Mouse (Mus musculus) Patski (cell line): ENCODE data around the gene Ksr1. TPM values are rescaled to one million over a fixed set of nuclear protein-coding genes. Genes with fewer than 3 reads are reported as not detected.

Experiments used
- ATAC-seq: fragments of 100-300 bp; one replicate; pipeline ENCODE4 v1.8.0; 2021
- CTCF ChIA-PET: fragments of 350-600 bp; sonication (Branson Sonifier 250); formaldehyde crosslinking; loops from one replicate; lab custom pipeline; 2022; ENCODE audit warnings: inconsistent platforms; lab: Charles Lee
- POLR2A ChIA-PET: fragments of 350-600 bp; sonication (Branson Sonifier 250); formaldehyde crosslinking; loops from one replicate; lab custom pipeline; 2022; ENCODE audit warnings: antibody characterized with exemption, inconsistent platforms; lab: Charles Lee
- DNase-seq: peaks from one replicate; pipeline ENCODE4 v3.0.0-alpha.2; 2011; ENCODE audit warnings: low read depth, low spot score
- H3K27me3 ChIP-seq: fragments of 371-371 bp; one replicate; pipeline ENCODE4 v1.5.1; 2021
- CTCF ChIP-seq: fragments of 100-300 bp; IDR thresholded peaks from one replicate; pipeline ENCODE4 v1.5.1; 2021
- in situ Hi-C: fragments of 300-500 bp; cut with MboI; formaldehyde crosslinking; loops from 3 replicates; pipeline ENCODE4 v1.11.1; 2018; ENCODE audit warnings: low pct_unique_long_range_greater_than_20kb, mixed read lengths
- polyA plus RNA-seq: library from polyadenylated mRNA; unstranded; gene quantifications from one replicate; pipeline ENCODE4 v1.2.3, GENCODE M21; 2021

Ksr1 gene
- polyA plus RNA-seq = 10.0 TPM

GRCm38 (mm10) chr11:79146331-79146767 lies at the start of gene Ksr1:
TSS of gene Ksr1 (minus strand) at chr11:79146407.
- POLR2A ChIA-PET = no interaction called here
- no peaks in the 10 kb centered on the region for H3K27me3 ChIP-seq
- in situ Hi-C loops = loop anchor here (5.0 kb wide), 1 partner anchor 114 kb away; no protein-coding TSS in a partner anchor
- peak; percentile 37 for DNase-seq
- CTCF ChIA-PET = no interaction called here
- ATAC-seq = peak; percentile 57
- no peak for TF ChIP-seq CTCF

- CTCF ChIA-PET = interaction anchor here (0.7 to 1.2 kb wide), 2 partner anchors 11 to 16 kb away, joined by 3 read pairs; no protein-coding TSS in a partner anchor
- in situ Hi-C loops = no loop called here
- TF ChIP-seq CTCF = no peak
- DNase-seq (no peak), ATAC-seq (no peak)
- POLR2A ChIA-PET = no interaction called here
- no peaks in the 10 kb centered on the region for H3K27me3 ChIP-seq
These were observed 46.0 kb upstream of the Ksr1 start for GRCm38 (mm10) chr11:79192176-79192575.

GRCm38 (mm10) chr11:79191214-79191613 lies 45.0 kb upstream of the Ksr1 start:
- TF ChIP-seq CTCF = no peak
- in situ Hi-C loops = no loop called here
- ATAC-seq = no peak
- CTCF ChIA-PET = interaction anchor here (0.7 kb wide), 1 partner anchor 161 kb away, joined by 3 read pairs; no protein-coding TSS in a partner anchor
- DNase-seq = no peak
- POLR2A ChIA-PET = no interaction called here
- H3K27me3 ChIP-seq = no peaks in the 10 kb centered on the region

GRCm38 (mm10) chr11:79190257-79190656 lies 44.0 kb upstream of the Ksr1 start:
- POLR2A ChIA-PET = no interaction called here

GRCm38 (mm10) chr11:79188176-79188575 lies 42.0 kb upstream of the Ksr1 start:
- TF ChIP-seq CTCF = no peak
- in situ Hi-C loops = no loop called here
- ATAC-seq (peak; percentile 26), DNase-seq (peak; percentile 84)
- CTCF ChIA-PET = interaction anchor here (0.9 kb wide), 1 partner anchor 25 kb away, joined by 4 read pairs; no protein-coding TSS in a partner anchor
- H3K27me3 ChIP-seq = no peaks in the 10 kb centered on the region
- POLR2A ChIA-PET = no interaction called here

More at GRCm38 (mm10) chr11:79190257-79190656, 44.0 kb upstream of the Ksr1 start:
- CTCF ChIA-PET = no interaction called here
- DNase-seq (no peak), ATAC-seq (no peak)
- no peaks in the 10 kb centered on the region for H3K27me3 ChIP-seq
- no peak for TF ChIP-seq CTCF
- in situ Hi-C loops = no loop called here

GRCm38 (mm10) chr11:79187291-79187690 lies 41.1 kb upstream of the Ksr1 start:
- ATAC-seq (no peak), DNase-seq (no peak)
- ChIA-PET POLR2A (no interaction called here), CTCF (no interaction called here)
- in situ Hi-C loops = no loop called here
- no peak for TF ChIP-seq CTCF
- no peaks in the 10 kb centered on the region for H3K27me3 ChIP-seq

GRCm38 (mm10) chr11:79185683-79186082 lies 39.5 kb upstream of the Ksr1 start:
- no peak for TF ChIP-seq CTCF
- ATAC-seq (no peak), DNase-seq (no peak)
- H3K27me3 ChIP-seq = no peaks in the 10 kb centered on the region
- ChIA-PET POLR2A (no interaction called here), CTCF (no interaction called here)
- in situ Hi-C loops = no loop called here

GRCm38 (mm10) chr11:79184126-79184888 lies 38.1 kb upstream of the Ksr1 start:
- no peaks in the 10 kb centered on the region for H3K27me3 ChIP-seq
- no peak for DNase-seq
- in situ Hi-C loops = no loop called here
- no peak for TF ChIP-seq CTCF
- no peak for ATAC-seq
- POLR2A ChIA-PET = interaction anchor here (0.5 kb wide), 1 partner anchor 116 kb away, joined by 3 read pairs; no protein-coding TSS in a partner anchor
- CTCF ChIA-PET = interaction anchor here (1.3 kb wide), 1 partner anchor 13 kb away, joined by 3 read pairs; no protein-coding TSS in a partner anchor

GRCm38 (mm10) chr11:79183400-79183799 lies 37.2 kb upstream of the Ksr1 start:
- H3K27me3 ChIP-seq = no peaks in the 10 kb centered on the region
- DNase-seq (no peak), ATAC-seq (no peak)
- POLR2A ChIA-PET = no interaction called here
- in situ Hi-C loops = no loop called here
- TF ChIP-seq CTCF = no peak
- CTCF ChIA-PET = interaction anchor here (1.3 kb wide), 1 partner anchor 13 kb away, joined by 3 read pairs; no protein-coding TSS in a partner anchor

GRCm38 (mm10) chr11:79182881-79183280 lies 36.7 kb upstream of the Ksr1 start:
- H3K27me3 ChIP-seq = no peaks in the 10 kb centered on the region
- CTCF ChIA-PET = interaction anchor here (1.3 kb wide), 1 partner anchor 14 kb away, joined by 3 read pairs; no protein-coding TSS in a partner anchor
- in situ Hi-C loops = no loop called here
- ATAC-seq = no peak
- POLR2A ChIA-PET = no interaction called here
- TF ChIP-seq CTCF = no peak
- DNase-seq = no peak

GRCm38 (mm10) chr11:79181914-79182313 lies 35.7 kb upstream of the Ksr1 start:
- ATAC-seq (no peak), DNase-seq (no peak)
- ChIA-PET POLR2A (no interaction called here), CTCF (interaction anchor here (1.3 kb wide), 1 partner anchor 11 kb away, joined by 3 read pairs; no protein-coding TSS in a partner anchor)
- in situ Hi-C loops = no loop called here
- no peak for TF ChIP-seq CTCF
- H3K27me3 ChIP-seq = no peaks in the 10 kb centered on the region
